Mouse (Mus musculus) myocyte (in vitro differentiated cells): Measurements from ENCODE around the gene Il27. TPM values are rescaled to one million over a fixed set of nuclear protein-coding genes. Genes with fewer than 3 reads are reported as not detected.

Experiments used
- H3K27me3 ChIP-seq: one replicate; pipeline ENCODE4 v1.6.1; 2011; ENCODE audit not compliant: control insufficient read depth, insufficient read depth, insufficient read length
- H3K36me3 ChIP-seq: one replicate; pipeline ENCODE4 v1.6.1; 2011; ENCODE audit not compliant: control insufficient read depth, insufficient read depth
- H3K4me2 ChIP-seq: one replicate; pipeline ENCODE4 v1.6.1; 2011; ENCODE audit warnings: low read depth, control low read depth
- H3K4me3 ChIP-seq: one replicate; pipeline ENCODE4 v1.5.1; 2011; ENCODE audit warnings: mild to moderate bottlenecking, control low read depth, moderate library complexity
- H3K79me2 ChIP-seq: one replicate; pipeline ENCODE4 v1.6.1; 2011; ENCODE audit not compliant: control insufficient read depth, insufficient read depth
- H3ac ChIP-seq: one replicate; pipeline ENCODE4 v1.6.1; 2011; ENCODE audit not compliant: control insufficient read depth, insufficient read length
- CEBPB ChIP-seq: IDR thresholded peaks from 2 replicates; pipeline ENCODE4 v1.6.1; 2011; ENCODE audit warnings: mild to moderate bottlenecking, moderate library complexity; ENCODE audit not compliant: poor library complexity, insufficient read depth, severe bottlenecking
- E2F4 ChIP-seq: IDR thresholded peaks from one replicate; pipeline ENCODE4 v1.6.1; 2011; ENCODE audit warnings: mild to moderate bottlenecking, control low read depth, moderate library complexity; ENCODE audit not compliant: insufficient read depth
- MAX ChIP-seq: IDR thresholded peaks from one replicate; pipeline ENCODE4 v1.6.1; 2011; ENCODE audit warnings: low read depth, mild to moderate bottlenecking, control low read depth
- MYOD1 ChIP-seq, 3 experiments: IDR thresholded peaks; one replicate each; pipeline ENCODE4 v1.6.1; 2011; ENCODE audit warnings: control low read depth in 2 of 3, low read depth in 2 of 3, mild to moderate bottlenecking in 2 of 3, moderate library complexity in 1 of 3; ENCODE audit not compliant: insufficient read length in 2 of 3, control insufficient read depth in 1 of 3
- MYOG ChIP-seq, 3 experiments: IDR thresholded peaks; one replicate each; pipeline ENCODE4 v1.6.1; 2011; ENCODE audit warnings: control low read depth in 2 of 3, low read depth in 2 of 3, mild to moderate bottlenecking in 2 of 3; ENCODE audit not compliant: insufficient read length in 2 of 3, control insufficient read depth in 1 of 3, insufficient read depth in 1 of 3
- POLR2A ChIP-seq: IDR thresholded peaks from one replicate; pipeline ENCODE4 v1.6.1; 2011; ENCODE audit warnings: low read depth, mild to moderate bottlenecking, control low read depth, moderate library complexity; ENCODE audit not compliant: insufficient read length
- POLR2AphosphoS2 ChIP-seq: IDR thresholded peaks from one replicate; pipeline ENCODE4 v1.6.1; 2011; ENCODE audit warnings: low read depth, control low read depth; ENCODE audit not compliant: insufficient read length
- REST ChIP-seq: IDR thresholded peaks from one replicate; pipeline ENCODE4 v1.6.1; 2011; ENCODE audit warnings: mild to moderate bottlenecking, control low read depth, moderate library complexity; ENCODE audit not compliant: insufficient read depth, insufficient read length
- SRF ChIP-seq: IDR thresholded peaks from one replicate; pipeline ENCODE4 v1.6.1; 2011; ENCODE audit warnings: low read depth; ENCODE audit not compliant: control insufficient read depth, insufficient read length
- TCF12 ChIP-seq: IDR thresholded peaks from one replicate; pipeline ENCODE4 v1.6.1; 2011; ENCODE audit warnings: mild to moderate bottlenecking, control low read depth; ENCODE audit not compliant: poor library complexity, insufficient read depth, severe bottlenecking
- TCF3 ChIP-seq: IDR thresholded peaks from one replicate; pipeline ENCODE4 v1.6.1; 2011; ENCODE audit warnings: low read depth, control low read depth; ENCODE audit not compliant: insufficient read length
- USF1 ChIP-seq: IDR thresholded peaks from one replicate; pipeline ENCODE4 v1.6.1; 2011; ENCODE audit warnings: low read depth, mild to moderate bottlenecking, control low read depth, moderate library complexity
- polyA plus RNA-seq: library from polyadenylated mRNA; unstranded; fragments of >200 nt; fragmentation: generic; extraction: Trizol; gene quantifications from one replicate; pipeline ENCODE4 v1.2.1, GENCODE M21; 2012; ENCODE audit warnings: missing spikeins

Il27 gene
- polyA plus RNA-seq, 1 experiment: not detected

- H3K4me3 ChIP-seq: no peak overlapping the region
- TF ChIP-seq POLR2AphosphoS2 (peak; percentile 40), MYOG (IDR thresholded peaks at IDR 0.05; ENCODE audit: control insufficient read depth in 1 of 3, insufficient read depth in 1 of 3, insufficient read length in 2 of 3, low read depth in 2 of 3) (no peak), REST (no peak), USF1 (no peak), E2F4 (no peak)
- H3ac ChIP-seq: no peak overlapping the region
- H3K4me2 ChIP-seq: no peak overlapping the region
- peaks cover 3% of the 10 kb centered on the region for H3K36me3 ChIP-seq
- no peaks in the 10 kb centered on the region for H3K79me2 ChIP-seq
- H3K27me3 ChIP-seq: no peaks in the 10 kb centered on the region
These were observed 15.6 kb downstream of the Il27 start for GRCm38 (mm10) chr7:126579172-126579571.

- Histone ChIP-seq H3ac (no peak overlapping the region), H3K27me3 (no peaks in the 10 kb centered on the region), H3K36me3 (peaks cover 3% of the 10 kb centered on the region), H3K4me2 (no peak overlapping the region), H3K4me3 (no peak overlapping the region), H3K79me2 (no peaks in the 10 kb centered on the region)
- TF ChIP-seq E2F4: no peak
- TF ChIP-seq TCF12: no peak
- TF ChIP-seq MYOD1 (IDR thresholded peaks at IDR 0.05; ENCODE audit: control insufficient read depth in 1 of 3, insufficient read length in 2 of 3, low read depth in 2 of 3): no peak
- TF ChIP-seq REST: no peak
- TF ChIP-seq MAX: no peak
- no peak for TF ChIP-seq CEBPB
- TF ChIP-seq MYOG (IDR thresholded peaks at IDR 0.05; ENCODE audit: control insufficient read depth in 1 of 3, insufficient read depth in 1 of 3, insufficient read length in 2 of 3, low read depth in 2 of 3): no peak
- no peak for TF ChIP-seq POLR2AphosphoS2
- no peak for TF ChIP-seq POLR2A
- TF ChIP-seq TCF3: no peak
- no peak for TF ChIP-seq USF1
- no peak for TF ChIP-seq SRF
These were observed 17.8 kb downstream of the Il27 start for GRCm38 (mm10) chr7:126576946-126577345.

DNA sequence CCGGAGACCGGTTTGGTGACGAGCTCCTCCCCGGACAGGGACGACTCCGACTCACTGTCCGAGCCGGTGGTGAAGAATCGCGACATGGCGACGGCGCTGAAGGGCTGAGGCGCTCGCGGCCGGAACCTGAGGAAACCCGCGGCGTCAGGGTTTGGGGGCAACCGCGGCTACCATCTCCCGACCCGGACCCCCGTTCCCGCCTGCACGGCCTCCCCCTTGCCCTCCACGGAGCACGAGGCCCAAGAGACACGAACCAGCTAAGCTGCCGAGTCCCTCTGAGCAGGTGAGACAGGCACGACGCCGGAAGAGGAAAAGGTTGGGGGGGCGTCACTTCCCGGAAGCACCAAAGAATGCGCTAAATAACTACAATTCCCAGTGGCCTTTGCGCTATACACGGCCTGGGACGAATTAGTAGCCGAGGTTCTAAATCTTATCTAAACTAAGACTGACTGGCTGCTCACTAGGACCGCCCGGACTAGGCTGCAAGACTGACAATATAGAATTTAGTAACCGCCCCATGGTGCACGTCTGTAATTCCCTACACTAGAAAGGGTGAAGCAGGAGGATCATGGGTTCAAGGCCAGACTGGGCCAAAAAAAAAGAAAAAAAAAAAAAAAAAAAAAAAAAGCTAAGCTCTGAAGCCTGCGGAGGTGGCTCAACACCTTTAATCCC, 28.5 kb downstream of the Il27 start, which contains the start of gene Eif3c:
Eif3c (minus strand) TSS at position 318 of the 672 bp plus-strand sequence.
- H3K27me3 ChIP-seq: no peaks in the 10 kb centered on the region
- peaks cover 40% of the 10 kb centered on the region for H3K36me3 ChIP-seq
- peak within 1 kb of the TSS; percentile 96 for H3ac ChIP-seq
- TF ChIP-seq MYOD1 (IDR thresholded peaks at IDR 0.05; ENCODE audit: control insufficient read depth in 1 of 3, insufficient read length in 2 of 3, low read depth in 2 of 3): peak in 2 of 3 experiments; percentile 40 to 73
- peak in 1 of 3 experiments; percentile 53 for TF ChIP-seq MYOG (IDR thresholded peaks at IDR 0.05; ENCODE audit: control insufficient read depth in 1 of 3, insufficient read depth in 1 of 3, insufficient read length in 2 of 3, low read depth in 2 of 3)
- TF ChIP-seq POLR2AphosphoS2: peak; percentile 91
- TF ChIP-seq MAX: no peak
- peak; percentile 71 for TF ChIP-seq POLR2A
- peak within 1 kb of the TSS; percentile 79 for H3K4me2 ChIP-seq
- H3K79me2 ChIP-seq: peaks cover 61% of the 10 kb centered on the region
- H3K4me3 ChIP-seq: peak within 1 kb of the TSS; percentile 77

GRCm38 (mm10) chr7:126565693-126566092, 29.0 kb downstream of the Il27 start:
- H3ac ChIP-seq: peak overlapping the region; percentile 96
- H3K79me2 ChIP-seq: peaks cover 61% of the 10 kb centered on the region
- no peaks in the 10 kb centered on the region for H3K27me3 ChIP-seq
- H3K36me3 ChIP-seq: peaks cover 45% of the 10 kb centered on the region
- peak overlapping the region; percentile 79 for H3K4me2 ChIP-seq
- TF ChIP-seq REST (no peak), MAX (peak; percentile 34), CEBPB (peak; percentile 99), USF1 (no peak), MYOG (IDR thresholded peaks at IDR 0.05; ENCODE audit: control insufficient read depth in 1 of 3, insufficient read depth in 1 of 3, insufficient read length in 2 of 3, low read depth in 2 of 3) (no peak), MYOD1 (IDR thresholded peaks at IDR 0.05; ENCODE audit: control insufficient read depth in 1 of 3, insufficient read length in 2 of 3, low read depth in 2 of 3) (no peak), E2F4 (peak; percentile 42), TCF3 (no peak), TCF12 (no peak), POLR2AphosphoS2 (peak; percentile 83), POLR2A (peak; percentile 61), SRF (no peak)
- H3K4me3 ChIP-seq: peak overlapping the region; percentile 77

DNA sequence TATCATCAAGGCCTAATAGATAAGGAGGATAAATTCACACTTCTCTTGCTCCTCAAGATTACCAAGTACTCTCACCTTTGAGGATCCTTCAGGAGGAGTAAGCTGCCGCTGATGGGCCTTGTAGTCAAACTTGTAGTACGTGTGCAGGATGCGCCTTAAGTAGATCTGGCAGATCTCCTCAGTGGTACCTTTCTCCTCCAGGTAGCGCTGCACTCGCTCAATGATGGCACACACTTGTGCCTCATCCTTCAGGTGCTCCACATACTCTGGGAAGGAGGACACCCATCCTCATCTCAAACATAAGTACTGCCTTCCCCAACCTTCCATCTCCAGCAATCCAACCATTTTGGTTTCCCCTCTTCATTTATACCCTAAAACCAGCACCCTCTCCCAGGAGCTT, 38.1 kb downstream of the Il27 start:
- Histone ChIP-seq H3K36me3 (peaks cover 94% of the 10 kb centered on the region), H3ac (no peak overlapping the region), H3K27me3 (no peaks in the 10 kb centered on the region), H3K79me2 (peaks cover 24% of the 10 kb centered on the region), H3K4me3 (no peak overlapping the region), H3K4me2 (no peak overlapping the region)
- TF ChIP-seq POLR2AphosphoS2 (peak; percentile 51), MAX (no peak)
